Mouse (Mus musculus): ENCODE measurements around the gene Tcf19. TPM values are rescaled to one million over a fixed set of nuclear protein-coding genes. Genes with fewer than 3 reads are reported as not detected.
"Not testable (repeated sequence)": the region's sequence is repeated elsewhere in the genome, so short reads cannot be mapped to it uniquely, and the experiment has no call there.

The Tcf19 gene
- polyA plus RNA-seq, 1 experiment from 2014 or later = 14.9 TPM

GRCm38 (mm10) chr17:35504628-35505481, 11.8 kb downstream of the Tcf19 start:
- Histone ChIP-seq H3K27ac (no peak overlapping the region), H3K27me3 (peaks cover 54% of the 10 kb centered on the region), H3K9me3 (no peaks in the 10 kb centered on the region), H3K4me3 (no peak overlapping the region), H3K4me1 (replicated peaks) (no peaks in the 10 kb centered on the region), H3K36me3 (no peaks in the 10 kb centered on the region), H3K9ac (no peak overlapping the region), H3K4me2 (no peak overlapping the region)
- WGBS = 16% methylated on average over 8 of the region's 8 CpGs
- no peak for ATAC-seq (ENCODE audit: low FRiP score)

GRCm38 (mm10) chr17:35503849-35504248, 12.8 kb downstream of the Tcf19 start:
- no peaks in the 10 kb centered on the region for H3K36me3 ChIP-seq
- 23% methylated on average over 5 of the region's 5 CpGs for WGBS

GRCm38 (mm10) chr17:35502762-35503161, 13.9 kb downstream of the Tcf19 start:
- 42% methylated on average over 5 of the region's 5 CpGs for WGBS
- Histone ChIP-seq H3K4me1 (replicated peaks) (no peaks in the 10 kb centered on the region), H3K36me3 (no peaks in the 10 kb centered on the region), H3K9ac (no peak overlapping the region), H3K9me3 (no peaks in the 10 kb centered on the region), H3K4me3 (no peak overlapping the region), H3K27ac (no peak overlapping the region), H3K27me3 (peaks cover 39% of the 10 kb centered on the region), H3K4me2 (no peak overlapping the region)
- no peak for ATAC-seq (ENCODE audit: low FRiP score)

More at GRCm38 (mm10) chr17:35503849-35504248, 12.8 kb downstream of the Tcf19 start:
- no peak overlapping the region for H3K9ac ChIP-seq
- H3K27me3 ChIP-seq = peaks cover 46% of the 10 kb centered on the region
- no peak for ATAC-seq (ENCODE audit: low FRiP score)
- H3K27ac ChIP-seq = no peak overlapping the region
- H3K4me1 ChIP-seq (replicated peaks) = no peaks in the 10 kb centered on the region
- H3K9me3 ChIP-seq = no peaks in the 10 kb centered on the region
- H3K4me2 ChIP-seq = no peak overlapping the region
- H3K4me3 ChIP-seq = no peak overlapping the region

- no peaks in the 10 kb centered on the region for H3K9me3 ChIP-seq
- H3K4me3 ChIP-seq = no peak overlapping the region
- peaks cover 33% of the 10 kb centered on the region for H3K27me3 ChIP-seq
- H3K36me3 ChIP-seq = no peaks in the 10 kb centered on the region
- H3K4me2 ChIP-seq = no peak overlapping the region
- H3K27ac ChIP-seq = no peak overlapping the region
- no peak for ATAC-seq (ENCODE audit: low FRiP score)
- no peaks in the 10 kb centered on the region for H3K4me1 ChIP-seq (replicated peaks)
- WGBS = 5% methylated on average over 6 of the region's 6 CpGs
- no peak overlapping the region for H3K9ac ChIP-seq
These were observed 14.4 kb downstream of the Tcf19 start for GRCm38 (mm10) chr17:35502226-35502625.

GRCm38 (mm10) chr17:35497124-35497523, 19.5 kb downstream of the Tcf19 start:
- Histone ChIP-seq H3K27ac (no peak overlapping the region), H3K9ac (no peak overlapping the region), H3K27me3 (no peaks in the 10 kb centered on the region), H3K4me1 (replicated peaks) (no peaks in the 10 kb centered on the region), H3K36me3 (no peaks in the 10 kb centered on the region), H3K9me3 (no peaks in the 10 kb centered on the region), H3K4me2 (no peak overlapping the region), H3K4me3 (no peak overlapping the region)
- ATAC-seq (ENCODE audit: low FRiP score) = no peak
- 93% methylated on average over 7 of the region's 7 CpGs for WGBS

GRCm38 (mm10) chr17:35490320-35490719, 26.3 kb downstream of the Tcf19 start:
- no peak for ATAC-seq (ENCODE audit: low FRiP score)
- H3K27ac ChIP-seq = 0 out of 2 replicates have a peak overlapping the region, but pooled peaks have one; percentile 0
- peaks cover 7% of the 10 kb centered on the region; the same call in 1 of the 2 replicates for H3K4me1 ChIP-seq (replicated peaks)
- H3K9ac ChIP-seq = no peak overlapping the region
- H3K36me3 ChIP-seq = no peaks in the 10 kb centered on the region
- 53% methylated on average over 5 of the region's 5 CpGs for WGBS
- no peaks in the 10 kb centered on the region for H3K27me3 ChIP-seq
- no peaks in the 10 kb centered on the region for H3K9me3 ChIP-seq
- H3K4me3 ChIP-seq = no peak overlapping the region
- no peak overlapping the region for H3K4me2 ChIP-seq

GRCm38 (mm10) chr17:35488041-35488440, 28.6 kb downstream of the Tcf19 start:
- H3K27ac ChIP-seq = no peak overlapping the region
- H3K9ac ChIP-seq = no peak overlapping the region
- ATAC-seq (ENCODE audit: low FRiP score) = no peak
- no peaks in the 10 kb centered on the region for H3K36me3 ChIP-seq
- no peaks in the 10 kb centered on the region for H3K27me3 ChIP-seq
- H3K9me3 ChIP-seq = no peaks in the 10 kb centered on the region
- H3K4me1 ChIP-seq (replicated peaks) = peaks cover 7% of the 10 kb centered on the region; the same call in 1 of the 2 replicates
- no peak overlapping the region for H3K4me2 ChIP-seq
- WGBS = 100% methylated on average over 2 of the region's 2 CpGs
- H3K4me3 ChIP-seq = no peak overlapping the region

- Histone ChIP-seq H3K4me2 (no peak overlapping the region), H3K36me3 (no peaks in the 10 kb centered on the region), H3K27ac (no peak overlapping the region), H3K27me3 (no peaks in the 10 kb centered on the region), H3K4me3 (no peak overlapping the region), H3K9ac (no peak overlapping the region), H3K4me1 (replicated peaks) (peaks cover 7% of the 10 kb centered on the region; the same call in 1 of the 2 replicates), H3K9me3 (no peaks in the 10 kb centered on the region)
- no peak for ATAC-seq (ENCODE audit: low FRiP score)
- 65% methylated on average over 10 of the region's 10 CpGs for WGBS
These were observed 29.9 kb downstream of the Tcf19 start for GRCm38 (mm10) chr17:35486726-35487125.

GRCm38 (mm10) chr17:35485702-35486101, 30.9 kb downstream of the Tcf19 start:
- no peaks in the 10 kb centered on the region for H3K36me3 ChIP-seq
- H3K9ac ChIP-seq = no peak overlapping the region
- peaks cover 7% of the 10 kb centered on the region; the same call in 1 of the 2 replicates for H3K4me1 ChIP-seq (replicated peaks)
- H3K4me3 ChIP-seq = no peak overlapping the region
- H3K9me3 ChIP-seq = no peaks in the 10 kb centered on the region
- no peak for ATAC-seq (ENCODE audit: low FRiP score)
- no peak overlapping the region for H3K4me2 ChIP-seq
- H3K27ac ChIP-seq = no peak overlapping the region
- H3K27me3 ChIP-seq = no peaks in the 10 kb centered on the region
- WGBS = 22% methylated on average over 4 of the region's 4 CpGs

- Histone ChIP-seq H3K4me3 (no peak overlapping the region), H3K27me3 (no peaks in the 10 kb centered on the region), H3K36me3 (no peaks in the 10 kb centered on the region), H3K9ac (no peak overlapping the region), H3K9me3 (no peaks in the 10 kb centered on the region), H3K4me1 (replicated peaks) (0 out of 2 replicates have a peak, but pooled peaks cover 3% of the 10 kb centered on the region), H3K27ac (no peak overlapping the region), H3K4me2 (no peak overlapping the region)
- WGBS = 1% methylated on average over 9 of the region's 9 CpGs
- no peak for ATAC-seq (ENCODE audit: low FRiP score)
These were observed 32.6 kb downstream of the Tcf19 start for GRCm38 (mm10) chr17:35484066-35484465.

- 1% methylated on average over 79 of the region's 80 CpGs for WGBS
- H3K9me3 ChIP-seq = no peaks in the 10 kb centered on the region
- no peaks in the 10 kb centered on the region for H3K36me3 ChIP-seq
- H3K4me3 ChIP-seq = peak within 1 kb of the TSS; percentile 44
- H3K9ac ChIP-seq = peak within 1 kb of the TSS; percentile 66; the same call in 1 of the 2 replicates
- peak within 1 kb of the TSS; percentile 71 for H3K4me2 ChIP-seq
- H3K27ac ChIP-seq = no peak within 1 kb of the TSS
- peaks cover 45% of the 10 kb centered on the region for H3K27me3 ChIP-seq
- no peak; the same call in 1 of the 2 replicates for ATAC-seq (ENCODE audit: low FRiP score)
- H3K4me1 ChIP-seq (replicated peaks) = peaks cover 12% of the 10 kb centered on the region
These were observed 46.5 kb downstream of the Tcf19 start, which contains the start of gene H2-Q10 for GRCm38 (mm10) chr17:35469842-35470751. Gene H2-Q10 (plus strand): TSS chr17:35470089.

GRCm38 (mm10) chr17:35468936-35469335, 47.7 kb downstream of the Tcf19 start:
- H3K4me2 ChIP-seq; H3K9me3 ChIP-seq; H3K36me3 ChIP-seq; H3K9ac ChIP-seq; H3K4me3 ChIP-seq; ATAC-seq (ENCODE audit: low FRiP score); H3K27ac ChIP-seq: not testable (repeated sequence)
- WGBS = 52% methylated on average over 3 of the region's 3 CpGs
- H3K27me3 ChIP-seq = peaks cover 41% of the 10 kb centered on the region
- peaks cover 12% of the 10 kb centered on the region for H3K4me1 ChIP-seq (replicated peaks)
